Mouse (Mus musculus) liver, adult 2 months (tissue): ENCODE data around the gene Arxes1. TPM values are rescaled to one million over a fixed set of nuclear protein-coding genes. Genes with fewer than 3 reads are reported as not detected.

Experiments
- DNase-seq: peaks from one replicate; pipeline ENCODE4 v3.0.0-alpha.2; 2011; ENCODE audit warnings: low read depth, low spot score; ENCODE audit errors: extremely low read depth
- H3K27ac ChIP-seq: fragments of 200-500 bp; replicated peaks from 2 replicates; pipeline ENCODE4 v1.5.1; 2012; ENCODE audit warnings: low read depth, mild to moderate bottlenecking, control low read depth, inconsistent platforms, low read length; ENCODE audit not compliant: insufficient read depth
- H3K27me3 ChIP-seq: fragments of 200-500 bp; 2 replicates; pipeline ENCODE4 v1.6.1; 2012; ENCODE audit warnings: mild to moderate bottlenecking, moderate library complexity, low read length, inconsistent platforms; ENCODE audit not compliant: control insufficient read depth, insufficient read depth
- H3K36me3 ChIP-seq: fragments of 200-500 bp; 2 replicates; pipeline ENCODE4 v1.6.1; 2012; ENCODE audit warnings: low read length, inconsistent platforms; ENCODE audit not compliant: control insufficient read depth, insufficient read depth
- H3K4me1 ChIP-seq: fragments of 200-500 bp; 2 replicates; pipeline ENCODE4 v1.6.1; 2011; ENCODE audit warnings: low read length; ENCODE audit not compliant: control insufficient read depth, insufficient read depth
- H3K4me3 ChIP-seq: fragments of 200-500 bp; 2 replicates; pipeline ENCODE4 v1.5.1; 2011; ENCODE audit warnings: low read depth, mild to moderate bottlenecking, control low read depth, low read length, moderate library complexity; ENCODE audit not compliant: insufficient read depth
- H3K79me2 ChIP-seq: fragments of 200-500 bp; 2 replicates; pipeline ENCODE4 v1.6.1; 2012; ENCODE audit warnings: inconsistent platforms, mild to moderate bottlenecking, low read length, moderate library complexity; ENCODE audit not compliant: control insufficient read depth, insufficient read depth
- H3K9ac ChIP-seq: fragments of 200-500 bp; 2 replicates; pipeline ENCODE4 v1.6.1; 2012; ENCODE audit warnings: low read depth, mild to moderate bottlenecking, control low read depth, inconsistent platforms, low read length
- CTCF ChIP-seq: fragments of 200-500 bp; IDR thresholded peaks from 2 replicates; pipeline ENCODE4 v1.5.1; 2011; ENCODE audit warnings: low read depth, low read length, control low read depth
- POLR2A ChIP-seq: fragments of 200-500 bp; IDR thresholded peaks from 2 replicates; pipeline ENCODE4 v1.6.1; 2011; ENCODE audit warnings: low read length, control low read depth; ENCODE audit not compliant: insufficient read depth; ENCODE audit errors: extremely low read depth
- WGBS: fragments of 180-500 bp; shearing (Covaris S2); methylation state at CpG from one replicate; pipeline ENCODE4 v1.1.7; 2018; 5-methylcytosine and 5-hydroxymethylcytosine counted together
- polyA plus RNA-seq: library from polyadenylated mRNA; depleted of rRNA; stranded (reverse); fragments of >200 nt; gene quantifications from 2 replicates; pipeline ENCODE4 v1.2.3, GENCODE M21; 2012
- total RNA-seq: library from RNA; depleted of rRNA; stranded (reverse); fragments of >200 nt; gene quantifications from 2 replicates; pipeline ENCODE4 v1.2.3, GENCODE M21; 2014

Gene Arxes1
- total and polyA plus RNA-seq, 2 experiments = not detected

GRCm38 (mm10) chrX:136007199-136007843 lies 25.8 kb upstream of the Arxes1 start:
- H3K79me2 ChIP-seq = no peaks in the 10 kb centered on the region
- H3K36me3 ChIP-seq = no peaks in the 10 kb centered on the region
- DNase-seq = no peak
- no peaks in the 10 kb centered on the region for H3K27me3 ChIP-seq
- H3K4me3 ChIP-seq = no peak overlapping the region
- H3K27ac ChIP-seq = no peak overlapping the region
- no peaks in the 10 kb centered on the region for H3K4me1 ChIP-seq
- no peak for TF ChIP-seq CTCF
- TF ChIP-seq POLR2A = no peak
- H3K9ac ChIP-seq = no peak overlapping the region
- WGBS = 46% methylated on average over 4 of the region's 5 CpGs

- no peaks in the 10 kb centered on the region for H3K36me3 ChIP-seq
- H3K27me3 ChIP-seq = no peaks in the 10 kb centered on the region
- no peaks in the 10 kb centered on the region for H3K4me1 ChIP-seq
- TF ChIP-seq POLR2A = no peak
- no peak for TF ChIP-seq CTCF
- H3K27ac ChIP-seq = no peak overlapping the region
- no peak overlapping the region for H3K4me3 ChIP-seq
- DNase-seq = peak; percentile 0
- no peaks in the 10 kb centered on the region for H3K79me2 ChIP-seq
- WGBS = 18% methylated on average over 2 of the region's 2 CpGs
- H3K9ac ChIP-seq = no peak overlapping the region
Measured at GRCm38 (mm10) chrX:136014392-136014791, 18.8 kb upstream of the Arxes1 start.

GRCm38 (mm10) chrX:136030331-136030730 lies 2.8 kb upstream of the Arxes1 start:
- no peak for DNase-seq
- H3K27ac ChIP-seq = no peak overlapping the region
- H3K36me3 ChIP-seq = no peaks in the 10 kb centered on the region
- H3K4me3 ChIP-seq = no peak overlapping the region
- H3K4me1 ChIP-seq = no peaks in the 10 kb centered on the region
- 79% methylated on average over 1 of the region's 1 CpGs for WGBS
- H3K9ac ChIP-seq = no peak overlapping the region
- no peaks in the 10 kb centered on the region for H3K27me3 ChIP-seq
- TF ChIP-seq POLR2A (no peak), CTCF (no peak)
- H3K79me2 ChIP-seq = no peaks in the 10 kb centered on the region

GRCm38 (mm10) chrX:136043726-136044125 lies 10.6 kb downstream of the Arxes1 start:
- Histone ChIP-seq H3K4me3 (no peak overlapping the region), H3K27me3 (no peaks in the 10 kb centered on the region), H3K79me2 (no peaks in the 10 kb centered on the region), H3K9ac (no peak overlapping the region), H3K36me3 (no peaks in the 10 kb centered on the region), H3K27ac (no peak overlapping the region), H3K4me1 (no peaks in the 10 kb centered on the region)
- TF ChIP-seq POLR2A (no peak), CTCF (no peak)
- no peak for DNase-seq
- 35% methylated on average over 1 of the region's 1 CpGs for WGBS

- no peak overlapping the region for H3K27ac ChIP-seq
- H3K4me3 ChIP-seq = no peak overlapping the region
- TF ChIP-seq POLR2A (no peak), CTCF (peak; percentile 16; the same call in 1 of the 2 replicates)
- H3K4me1 ChIP-seq = no peaks in the 10 kb centered on the region
- H3K9ac ChIP-seq = no peak overlapping the region
- no peaks in the 10 kb centered on the region for H3K79me2 ChIP-seq
- peak; percentile 42 for DNase-seq
- 0% methylated on average over 5 of the region's 5 CpGs for WGBS
- no peaks in the 10 kb centered on the region for H3K36me3 ChIP-seq
- H3K27me3 ChIP-seq = no peaks in the 10 kb centered on the region
Measured at GRCm38 (mm10) chrX:136047528-136047927, 14.4 kb downstream of the Arxes1 start.

- no peaks in the 10 kb centered on the region for H3K36me3 ChIP-seq
- no peaks in the 10 kb centered on the region for H3K4me1 ChIP-seq
- no peak overlapping the region for H3K27ac ChIP-seq
- no peak overlapping the region for H3K4me3 ChIP-seq
- no peak for TF ChIP-seq POLR2A
- TF ChIP-seq CTCF = no peak
- no peak overlapping the region for H3K9ac ChIP-seq
- no peaks in the 10 kb centered on the region for H3K79me2 ChIP-seq
- no peaks in the 10 kb centered on the region for H3K27me3 ChIP-seq
- DNase-seq = no peak
- 89% methylated on average over 2 of the region's 2 CpGs for WGBS
Measured at GRCm38 (mm10) chrX:136051219-136051618, 18.1 kb downstream of the Arxes1 start.
